Mouse (Mus musculus) midbrain, postnatal 0 days (tissue): ENCODE data around the gene Ncor2. TPM values are rescaled to one million over a fixed set of nuclear protein-coding genes. Genes with fewer than 3 reads are reported as not detected.
A peak's percentile ranks its signal among the peaks of the same experiment; 100 is the strongest.

Experiments used
- ATAC-seq: fragments of 200-750 bp; cut with Nextera tagmentation; 2 replicates; pipeline ENCODE4 v1.8.0; 2017; ENCODE audit warnings: moderate number of reproducible peaks, mild to moderate bottlenecking, moderate TSS enrichment, moderate library complexity; ENCODE audit not compliant: low FRiP score
- DNase-seq: peaks from one replicate; pipeline ENCODE4 v3.0.0-alpha.2; 2015; ENCODE audit warnings: low spot score
- H3K27ac ChIP-seq: fragments of 300-500 bp; sonication (generic); 2 replicates; pipeline ENCODE4 v1.5.1; 2014; ENCODE audit warnings: low read depth, mild to moderate bottlenecking, low read length, mixed read lengths
- H3K27me3 ChIP-seq: fragments of 300-500 bp; sonication (generic); 2 replicates; pipeline ENCODE4 v1.6.1; 2014; ENCODE audit warnings: low read length, control low read depth, mixed read lengths; ENCODE audit not compliant: insufficient read depth
- H3K36me3 ChIP-seq: fragments of 300-500 bp; sonication (generic); 2 replicates; pipeline ENCODE4 v1.6.1; 2014; ENCODE audit warnings: low read length, control low read depth, mixed read lengths; ENCODE audit not compliant: insufficient read depth
- H3K4me1 ChIP-seq: fragments of 300-500 bp; sonication (generic); 2 replicates; pipeline ENCODE4 v1.6.1; 2014; ENCODE audit warnings: mild to moderate bottlenecking, control low read depth, antibody characterized with exemption, low read length, mixed read lengths; ENCODE audit not compliant: insufficient read depth
- H3K4me2 ChIP-seq: fragments of 300-500 bp; sonication (generic); 2 replicates; pipeline ENCODE4 v1.6.1; 2014; ENCODE audit warnings: low read depth, mild to moderate bottlenecking, low read length, mixed read lengths; ENCODE audit not compliant: poor library complexity, severe bottlenecking
- H3K4me3 ChIP-seq: fragments of 300-500 bp; sonication (generic); 2 replicates; pipeline ENCODE4 v1.5.1; 2014; ENCODE audit warnings: low read depth, mild to moderate bottlenecking, low read length, moderate library complexity
- H3K9ac ChIP-seq: fragments of 300-500 bp; sonication (generic); replicated peaks from 2 replicates; pipeline ENCODE4 v1.6.1; 2014; ENCODE audit warnings: mild to moderate bottlenecking, low read length, moderate library complexity, mixed read lengths; ENCODE audit not compliant: poor library complexity, severe bottlenecking
- H3K9me3 ChIP-seq: fragments of 300-500 bp; sonication (generic); 2 replicates; pipeline ENCODE4 v1.6.1; 2016; ENCODE audit warnings: low read length, control low read depth
- CTCF ChIP-seq: IDR thresholded peaks from 2 replicates; pipeline ENCODE4 v1.5.1; 2016; ENCODE audit warnings: antibody characterized with exemption, mild to moderate bottlenecking
- WGBS: fragments of 180-500 bp; shearing (Covaris S2); extraction: QIAGEN DNeasy Blood & Tissue Kit; methylation state at CpG from one replicate; pipeline ENCODE4 v1.1.7; 2014; 5-methylcytosine and 5-hydroxymethylcytosine counted together
- polyA plus RNA-seq: library from polyadenylated mRNA; unstranded; fragments of >200 nt; fragmentation: Nextera tagmentation; extraction: Ambion mirVana; gene quantifications from 2 replicates; pipeline ENCODE4 v1.2.1, GENCODE M21; 2015
- total RNA-seq: library from RNA; depleted of rRNA; stranded (reverse); fragments of >200 nt; gene quantifications from 2 replicates; pipeline ENCODE4 v1.2.3, GENCODE M21; 2014

The Ncor2 gene
- total and polyA plus RNA-seq, 2 experiments from 2014 or later = 17.8 to 22.8 TPM

GRCm38 (mm10) chr5:125120517-125121303 is 58.3 kb downstream of the Ncor2 start:
- H3K27ac ChIP-seq = 0 out of 2 replicates have a peak overlapping the region, but pooled peaks have one; percentile 51
- 72% methylated on average over 17 of the region's 17 CpGs for WGBS
- no peaks in the 10 kb centered on the region for H3K27me3 ChIP-seq
- ATAC-seq (no peak), DNase-seq (peak; percentile 69)
- no peaks in the 10 kb centered on the region for H3K4me1 ChIP-seq
- no peak overlapping the region for H3K9ac ChIP-seq
- no peak overlapping the region for H3K4me3 ChIP-seq
- no peak overlapping the region for H3K4me2 ChIP-seq
- no peaks in the 10 kb centered on the region for H3K9me3 ChIP-seq
- no peak for TF ChIP-seq CTCF
- peaks cover 41% of the 10 kb centered on the region for H3K36me3 ChIP-seq

- no peaks in the 10 kb centered on the region for H3K4me1 ChIP-seq
- 89% methylated on average over 5 of the region's 5 CpGs for WGBS
- TF ChIP-seq CTCF = no peak
These were observed 61.8 kb downstream of the Ncor2 start for GRCm38 (mm10) chr5:125117238-125117637.

GRCm38 (mm10) chr5:125113029-125113428 is 66.0 kb downstream of the Ncor2 start:
- Histone ChIP-seq H3K9me3 (no peaks in the 10 kb centered on the region), H3K4me2 (no peak overlapping the region), H3K27ac (peak overlapping the region; percentile 67), H3K36me3 (peaks cover 33% of the 10 kb centered on the region), H3K9ac (no peak overlapping the region), H3K4me1 (peaks cover 4% of the 10 kb centered on the region; the same call in 1 of the 2 replicates), H3K4me3 (no peak overlapping the region), H3K27me3 (no peaks in the 10 kb centered on the region)
- no peak for TF ChIP-seq CTCF
- ATAC-seq (peak; percentile 75), DNase-seq (peak; percentile 75)
- WGBS = 40% methylated on average over 5 of the region's 5 CpGs

More at GRCm38 (mm10) chr5:125117238-125117637, 61.8 kb downstream of the Ncor2 start:
- Histone ChIP-seq H3K9ac (no peak overlapping the region), H3K36me3 (peaks cover 49% of the 10 kb centered on the region), H3K27me3 (no peaks in the 10 kb centered on the region), H3K27ac (no peak overlapping the region), H3K9me3 (no peaks in the 10 kb centered on the region), H3K4me2 (no peak overlapping the region), H3K4me3 (no peak overlapping the region)
- no peak for ATAC-seq
- no peak for DNase-seq

GRCm38 (mm10) chr5:125112588-125112987 is 66.4 kb downstream of the Ncor2 start:
- peaks cover 4% of the 10 kb centered on the region; the same call in 1 of the 2 replicates for H3K4me1 ChIP-seq
- peak; percentile 17; the same call in 1 of the 2 replicates for ATAC-seq
- no peak overlapping the region for H3K4me3 ChIP-seq
- WGBS = 75% methylated on average over 1 of the region's 1 CpGs
- peaks cover 34% of the 10 kb centered on the region for H3K36me3 ChIP-seq
- TF ChIP-seq CTCF = no peak
- no peaks in the 10 kb centered on the region for H3K9me3 ChIP-seq
- H3K9ac ChIP-seq = no peak overlapping the region
- peak; percentile 58 for DNase-seq
- H3K4me2 ChIP-seq = no peak overlapping the region
- peak overlapping the region; percentile 67 for H3K27ac ChIP-seq
- no peaks in the 10 kb centered on the region for H3K27me3 ChIP-seq

- no peak for TF ChIP-seq CTCF
- Histone ChIP-seq H3K27me3 (no peaks in the 10 kb centered on the region), H3K27ac (peak overlapping the region; percentile 18; the same call in 1 of the 2 replicates), H3K4me3 (no peak overlapping the region), H3K9ac (peak overlapping the region; percentile 39; the same call in 1 of the 2 replicates), H3K4me1 (peaks cover 4% of the 10 kb centered on the region; the same call in 1 of the 2 replicates), H3K36me3 (peaks cover 21% of the 10 kb centered on the region), H3K9me3 (no peaks in the 10 kb centered on the region), H3K4me2 (no peak overlapping the region)
- ATAC-seq = no peak
- WGBS = 46% methylated on average over 6 of the region's 6 CpGs
- DNase-seq = peak; percentile 59
These were observed 67.9 kb downstream of the Ncor2 start for GRCm38 (mm10) chr5:125111137-125111536.

GRCm38 (mm10) chr5:125110722-125111121 is 68.3 kb downstream of the Ncor2 start:
- no peaks in the 10 kb centered on the region for H3K27me3 ChIP-seq

More at GRCm38 (mm10) chr5:125110722-125111121, 68.3 kb downstream of the Ncor2 start:
- 38% methylated on average over 3 of the region's 3 CpGs for WGBS
- peak overlapping the region; percentile 39; the same call in 1 of the 2 replicates for H3K9ac ChIP-seq
- DNase-seq (peak; percentile 62), ATAC-seq (no peak)
- peaks cover 4% of the 10 kb centered on the region; the same call in 1 of the 2 replicates for H3K4me1 ChIP-seq
- H3K36me3 ChIP-seq = peaks cover 20% of the 10 kb centered on the region
- TF ChIP-seq CTCF = no peak
- no peak overlapping the region for H3K4me2 ChIP-seq
- no peaks in the 10 kb centered on the region for H3K9me3 ChIP-seq
- H3K27ac ChIP-seq = peak overlapping the region; percentile 18; the same call in 1 of the 2 replicates
- H3K4me3 ChIP-seq = no peak overlapping the region
